Mouse (Mus musculus) testis, postnatal 14 days (tissue): ENCODE data around the gene Arf6.
"Not testable (repeated sequence)": the region's sequence is repeated elsewhere in the genome, so short reads cannot be mapped to it uniquely, and the experiment has no call there.

Experiments used
- DNase-seq: peaks from one replicate; pipeline ENCODE4 v3.0.0; 2021; ENCODE audit warnings: low spot score

The Arf6 gene

DNA sequence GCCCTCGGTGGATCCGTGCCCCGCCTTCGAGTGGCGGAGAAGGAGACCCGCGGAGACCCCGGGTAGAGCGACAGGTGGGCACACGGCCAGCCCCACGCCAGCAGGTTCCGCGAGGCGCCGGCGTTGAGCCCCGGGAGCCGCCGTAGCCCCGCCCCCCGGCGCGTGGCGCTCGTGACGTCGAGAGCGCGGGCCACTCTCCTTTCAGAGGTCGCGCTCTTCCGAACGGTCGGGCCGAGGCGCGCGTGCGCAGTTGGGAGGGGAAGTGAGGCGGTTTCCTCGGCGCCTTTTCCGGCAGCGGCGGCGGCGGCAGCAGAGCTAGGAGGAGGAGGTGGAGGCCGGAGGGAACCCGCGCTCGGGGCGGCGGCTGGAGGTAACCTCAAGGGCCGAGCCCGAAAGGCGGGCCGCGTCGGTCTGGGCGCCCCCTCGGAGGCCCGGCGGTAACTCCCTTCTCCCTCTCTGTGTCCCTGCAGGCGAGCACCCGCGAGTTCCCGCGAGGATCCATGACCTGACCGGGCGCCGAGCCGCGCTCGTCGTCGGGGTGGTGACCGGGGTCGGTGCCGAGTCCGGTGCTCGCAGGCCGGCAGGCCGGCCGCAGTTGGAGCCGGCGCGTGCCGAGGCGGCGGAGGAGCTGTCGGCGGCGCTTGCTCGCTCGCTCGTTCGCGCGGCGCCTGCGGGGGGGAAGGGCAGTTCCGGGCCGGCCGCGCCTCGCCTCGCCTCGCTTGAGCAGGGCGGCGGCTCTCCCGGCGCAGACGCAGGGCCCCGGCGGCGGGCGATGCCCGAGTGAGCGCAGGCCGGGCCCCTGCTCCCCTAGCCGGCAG is at the start of gene Arf6, which contains the start of gene Gm9887:
Gene Arf6, plus strand, starts transcription at position 297 of the 818 bp plus-strand sequence.
Gene Gm9887, minus strand, starts transcription at position 605 of the 818 bp plus-strand sequence.
- DNase-seq, result peak; percentile 98

DNA sequence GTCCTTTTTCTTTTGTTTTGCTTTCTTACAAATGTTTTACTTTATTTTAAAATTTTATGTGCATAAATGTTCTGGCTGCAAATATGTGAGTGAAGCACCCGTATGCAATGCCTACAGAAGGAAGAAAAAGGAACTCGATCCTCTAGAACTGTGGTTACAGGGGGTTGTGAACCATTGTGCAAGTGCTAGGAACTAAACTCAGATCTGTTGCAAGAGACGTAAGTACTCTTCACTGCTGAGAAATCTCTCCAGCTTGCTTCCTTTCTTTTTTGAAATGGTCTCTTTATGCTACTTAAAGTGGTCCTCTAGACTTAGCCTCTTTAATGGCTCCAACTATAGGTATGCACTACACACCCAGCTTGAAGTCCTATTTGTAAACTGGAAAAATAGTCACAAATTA is 40.8 kb upstream of the Arf6 start:
- DNase-seq, result no peak

DNA sequence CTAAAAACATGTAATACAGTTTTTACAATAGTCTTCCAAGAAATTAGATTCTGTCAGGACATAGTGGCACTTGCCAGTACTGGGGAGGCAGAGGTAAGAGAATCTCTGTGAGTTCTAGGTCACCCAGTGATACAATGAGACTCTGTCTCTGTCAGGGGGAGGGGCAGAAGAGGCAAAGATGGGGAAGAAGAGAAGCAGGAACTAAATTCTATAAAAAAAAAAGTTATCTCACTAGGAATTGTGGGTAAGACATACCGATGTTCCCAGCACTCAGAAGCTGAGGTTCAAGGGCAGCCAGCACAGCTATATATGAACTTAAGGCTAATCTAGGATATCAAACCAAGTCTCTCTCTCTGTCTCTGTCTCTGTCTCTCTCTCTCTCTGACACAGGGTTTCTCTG is 39.8 kb upstream of the Arf6 start:
- DNase-seq, result no peak

DNA sequence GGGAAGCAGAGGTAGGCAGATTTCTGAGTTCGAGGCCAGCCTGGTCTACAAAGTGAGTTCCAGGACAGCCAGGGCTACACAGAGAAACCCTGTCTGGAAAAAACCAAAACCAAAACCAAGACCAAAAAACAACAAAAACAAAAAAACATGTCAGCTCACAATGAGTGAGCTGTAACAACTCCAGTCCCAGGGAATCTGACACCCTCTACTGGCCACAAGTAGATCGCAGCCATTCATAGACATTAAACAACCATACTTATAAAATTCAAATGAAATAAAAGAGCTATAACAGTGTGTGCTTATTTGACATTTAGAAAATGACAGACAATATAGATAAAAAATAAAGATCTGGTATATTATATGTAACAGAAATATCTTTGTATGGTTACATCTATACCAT is 38.4 kb upstream of the Arf6 start:
- no peak for DNase-seq

DNA sequence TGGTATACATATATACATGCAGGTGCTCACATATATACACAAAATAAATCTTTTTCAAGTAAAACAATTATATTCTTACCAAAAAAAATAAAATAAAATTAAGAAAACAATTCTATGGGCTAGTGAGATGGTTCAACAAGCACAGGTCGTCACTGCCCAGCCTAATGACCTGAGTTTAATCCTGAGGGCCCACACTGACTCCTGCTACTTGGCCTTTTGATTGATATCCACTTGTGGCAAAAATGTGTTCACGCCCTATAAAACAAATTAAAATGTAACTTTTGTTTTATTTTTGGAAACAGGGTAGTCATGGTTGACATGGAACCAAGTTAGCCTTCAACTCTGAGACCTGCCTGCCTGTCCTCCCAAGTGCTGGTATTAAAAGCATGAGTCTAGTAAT is 22.0 kb upstream of the Arf6 start:
- DNase-seq, result no peak

DNA sequence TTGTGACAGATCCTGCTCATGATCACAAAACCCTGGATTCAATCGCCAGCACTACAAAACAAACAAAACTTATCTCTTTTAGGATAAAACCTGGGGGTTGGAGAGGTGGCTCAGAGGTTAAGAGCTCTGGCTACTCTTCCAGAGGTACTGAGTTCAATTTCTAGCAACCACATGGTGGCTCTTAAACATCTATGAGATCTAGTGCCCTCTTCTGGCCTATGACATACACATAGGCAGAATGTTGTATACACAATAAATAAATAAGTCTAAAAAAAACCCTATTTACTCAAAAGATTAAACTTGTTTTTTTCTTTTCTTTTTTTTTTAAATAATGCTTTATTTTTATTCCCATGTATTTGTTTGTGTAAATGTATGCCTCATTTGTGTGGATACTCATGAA is 20.3 kb upstream of the Arf6 start:
- no peak for DNase-seq

DNA sequence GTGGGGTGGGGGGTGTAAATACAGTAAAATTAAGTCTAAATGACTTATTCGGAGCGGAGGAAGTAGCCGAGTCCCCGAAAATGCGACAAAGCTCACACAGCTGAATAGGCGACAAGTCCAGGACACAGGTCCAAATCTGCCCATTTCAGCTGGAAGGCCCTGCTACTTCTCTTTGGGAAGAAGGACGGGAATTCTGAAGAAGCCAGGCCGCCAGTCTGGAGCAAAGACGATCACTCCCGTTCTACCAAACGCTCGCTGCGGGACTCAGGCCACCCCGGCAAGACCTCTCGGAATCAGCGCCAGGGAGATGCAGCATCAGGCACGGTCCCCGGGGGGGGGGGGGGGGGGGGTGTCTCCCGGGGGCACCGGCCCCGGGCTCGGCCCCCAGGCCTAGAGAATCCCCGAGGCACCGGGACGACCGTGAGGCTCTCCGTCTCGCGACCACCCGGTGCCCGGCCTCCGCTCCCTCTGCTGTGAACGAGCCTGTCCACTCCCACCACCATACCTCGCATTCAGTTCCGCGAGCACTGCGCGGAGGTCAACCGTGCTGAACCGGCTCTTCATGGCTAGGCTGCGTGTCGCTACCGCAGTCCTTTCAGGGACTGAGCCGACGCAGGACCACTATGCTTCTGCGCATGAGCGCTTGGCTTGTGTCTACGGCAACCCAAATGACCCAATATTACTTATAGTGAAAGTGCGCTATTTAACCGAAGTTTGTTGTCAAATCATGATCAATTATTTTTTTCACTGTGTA is 15.2 kb upstream of the Arf6 start, which contains the start of gene Nemf:
Gene Nemf, minus strand, starts transcription at position 620 of the 754 bp plus-strand sequence.
- DNase-seq, result peak; percentile 88

DNA sequence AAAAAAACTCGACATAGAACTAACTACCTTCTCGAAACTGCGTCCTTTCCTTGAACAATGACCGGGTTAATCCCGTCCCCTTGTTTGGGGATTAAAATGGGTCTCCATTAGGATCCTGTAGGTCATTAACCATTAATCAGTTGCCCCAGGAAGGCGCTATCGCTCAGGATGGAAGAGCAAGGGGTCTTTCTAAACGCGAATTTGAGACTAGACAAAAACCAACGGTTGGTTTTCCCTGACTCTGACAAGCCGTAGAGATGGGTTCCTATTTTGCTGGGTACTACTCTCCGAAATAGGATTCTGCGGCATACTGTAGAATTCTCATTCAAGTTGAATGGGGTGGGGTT is 14.7 kb upstream of the Arf6 start:
- DNase-seq, result no peak

DNA sequence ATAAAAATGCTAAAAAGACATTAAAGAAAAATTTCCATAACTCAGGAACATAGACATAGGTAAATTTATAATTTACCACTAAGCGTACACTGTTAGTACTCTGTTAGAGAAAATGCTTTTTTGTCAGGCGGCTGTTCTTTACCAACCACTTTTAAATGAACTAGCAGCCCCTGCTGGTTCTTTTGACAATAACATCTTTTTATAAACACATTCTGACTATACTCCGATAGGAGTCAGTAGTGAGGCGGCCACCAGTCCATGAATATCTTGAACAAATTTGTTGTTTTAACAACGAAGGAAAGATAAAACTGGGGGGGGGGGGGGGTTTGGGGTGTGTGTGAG is 11.3 kb upstream of the Arf6 start:
- no peak for DNase-seq

DNA sequence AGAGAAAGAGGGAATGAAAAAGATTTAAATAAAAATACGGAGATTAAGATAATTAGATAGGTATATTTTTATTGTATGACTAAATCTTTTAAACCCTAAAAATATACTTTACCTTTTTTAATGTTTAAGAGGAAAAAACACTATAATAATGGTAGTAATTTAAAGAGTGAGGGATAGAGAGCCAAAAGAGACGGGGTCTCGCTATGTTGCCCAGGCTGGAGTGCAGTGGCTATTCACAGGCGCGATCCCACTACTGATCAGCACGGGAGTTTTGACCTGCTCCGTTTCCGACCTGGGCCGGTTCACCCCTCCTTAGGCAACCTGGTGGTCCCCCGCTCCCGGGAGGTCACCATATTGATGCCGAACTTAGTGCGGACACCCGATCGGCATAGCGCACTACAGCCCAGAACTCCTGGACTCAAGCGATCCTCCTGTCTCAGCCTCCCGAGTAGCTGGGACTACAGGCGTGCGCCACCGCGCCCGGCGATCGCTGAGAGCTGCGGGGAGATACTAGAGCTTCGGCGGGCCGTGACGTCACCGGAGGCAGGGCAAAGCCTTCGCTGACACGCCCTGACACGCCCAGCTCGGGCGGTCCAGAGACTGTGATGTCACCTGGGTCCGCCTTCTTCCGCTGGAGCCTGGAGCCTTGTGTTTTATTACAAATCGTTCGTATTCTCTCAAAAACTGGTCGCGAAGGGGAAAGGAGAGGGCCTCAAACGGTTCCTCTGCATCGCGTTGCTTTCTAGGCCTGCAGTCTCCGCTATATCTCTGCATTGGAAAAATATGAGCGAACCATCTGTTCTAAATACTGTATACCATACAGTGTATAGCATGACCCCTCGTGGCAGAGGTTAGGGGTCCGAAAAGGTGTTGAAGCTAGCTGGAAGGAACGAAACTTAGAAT is 10.7 kb upstream of the Arf6 start:
- peak; percentile 95 for DNase-seq

DNA sequence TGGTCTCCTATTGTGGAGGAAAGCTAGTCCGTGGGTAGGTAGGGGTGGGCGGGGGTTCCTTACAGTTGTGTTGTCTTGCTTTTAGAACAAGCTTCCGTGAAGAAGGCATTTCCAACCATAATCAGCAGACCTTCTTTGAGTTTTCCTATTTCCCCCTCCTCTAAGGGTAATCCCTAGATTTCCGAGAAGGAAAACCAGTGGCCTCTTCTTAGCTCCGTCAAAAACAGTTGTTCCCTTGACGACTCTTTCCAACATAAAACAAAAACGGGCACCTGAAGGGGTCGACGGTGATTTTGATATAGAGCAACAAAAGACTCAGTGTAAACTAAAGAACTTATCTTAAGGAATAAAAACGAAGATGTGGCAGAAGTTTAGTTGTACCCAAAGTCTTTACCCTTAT is 10.0 kb upstream of the Arf6 start:
- DNase-seq, result no peak

DNA sequence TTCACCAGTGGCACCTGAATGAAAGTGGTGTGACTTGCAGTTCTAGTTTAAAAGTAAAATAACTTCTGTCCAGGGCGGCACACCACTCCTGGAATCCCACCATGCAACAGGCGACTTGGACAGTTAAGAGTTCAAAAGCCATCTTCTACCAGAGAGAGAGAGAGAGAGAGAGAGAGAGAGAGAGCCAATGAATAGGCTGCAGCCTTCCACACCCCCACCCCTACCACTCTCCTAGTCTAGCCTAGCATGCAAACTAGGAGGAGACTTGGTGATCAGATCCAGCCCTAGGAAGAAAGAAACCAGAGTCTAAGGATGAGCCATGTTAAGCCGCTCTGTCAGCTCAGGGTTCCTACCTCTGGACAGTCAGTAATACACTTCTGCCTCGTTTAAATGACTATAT is 9.6 kb upstream of the Arf6 start:
- no peak for DNase-seq

DNA sequence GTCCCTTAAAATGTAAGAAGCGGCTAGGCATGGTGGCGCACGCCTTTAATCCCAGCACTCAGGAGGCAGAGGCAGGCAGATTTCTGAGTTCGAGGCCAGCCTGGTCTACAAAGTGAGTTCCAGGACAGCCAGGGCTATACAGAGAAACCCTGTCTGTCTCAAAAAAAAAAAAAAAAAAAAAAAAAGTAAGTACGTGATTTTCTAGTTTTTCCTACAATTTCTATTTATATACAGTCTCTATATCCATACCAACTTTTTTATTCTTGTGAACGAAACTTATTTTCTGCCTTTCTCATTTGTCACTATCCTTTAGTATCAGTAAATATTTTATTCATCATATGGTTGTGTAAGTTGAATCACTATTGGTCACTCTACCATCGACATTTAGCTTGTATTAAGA is 8.8 kb upstream of the Arf6 start:
- not testable (repeated sequence) for DNase-seq

DNA sequence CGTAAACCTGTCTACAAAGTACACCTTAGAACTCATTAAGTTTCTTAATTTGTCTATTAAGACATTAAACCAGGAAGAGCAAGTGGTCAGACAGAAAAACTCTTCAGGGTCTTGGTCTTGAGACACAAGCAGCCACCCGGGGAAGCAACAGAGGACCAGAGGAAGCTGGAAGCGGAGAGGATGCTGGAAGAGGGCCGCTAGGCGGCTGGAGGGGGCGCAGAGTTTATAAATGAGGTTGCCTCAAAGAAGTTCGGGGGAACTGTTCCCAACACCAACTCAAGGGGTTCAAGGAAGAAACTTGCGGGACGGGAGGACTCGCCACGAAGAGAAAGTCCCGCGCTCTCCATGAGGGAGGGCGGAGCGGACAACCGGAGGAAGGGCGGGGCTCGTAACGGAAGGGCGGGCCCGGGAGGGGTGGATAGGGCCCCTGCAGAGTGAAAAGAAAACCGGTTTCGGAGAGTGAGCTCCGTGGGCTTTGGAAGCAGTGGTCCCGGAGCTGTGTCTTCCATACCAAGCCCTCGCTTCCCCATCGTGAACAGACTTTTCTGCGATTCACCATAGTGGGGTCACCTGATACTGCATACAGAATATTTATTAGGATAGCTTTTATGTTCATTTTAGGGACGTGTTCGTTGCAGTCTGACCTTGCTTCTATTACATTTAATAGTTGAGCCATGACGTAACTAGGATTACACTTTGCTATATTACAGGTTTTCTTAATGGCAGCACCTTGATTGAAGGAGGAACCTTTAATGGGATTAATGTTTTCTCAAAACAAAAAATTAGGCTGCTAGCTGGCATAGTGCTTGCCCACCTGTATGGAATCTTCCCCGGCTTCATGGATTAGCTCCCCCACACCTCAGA is 7.8 kb upstream of the Arf6 start:
- peak; percentile 74 for DNase-seq

DNA sequence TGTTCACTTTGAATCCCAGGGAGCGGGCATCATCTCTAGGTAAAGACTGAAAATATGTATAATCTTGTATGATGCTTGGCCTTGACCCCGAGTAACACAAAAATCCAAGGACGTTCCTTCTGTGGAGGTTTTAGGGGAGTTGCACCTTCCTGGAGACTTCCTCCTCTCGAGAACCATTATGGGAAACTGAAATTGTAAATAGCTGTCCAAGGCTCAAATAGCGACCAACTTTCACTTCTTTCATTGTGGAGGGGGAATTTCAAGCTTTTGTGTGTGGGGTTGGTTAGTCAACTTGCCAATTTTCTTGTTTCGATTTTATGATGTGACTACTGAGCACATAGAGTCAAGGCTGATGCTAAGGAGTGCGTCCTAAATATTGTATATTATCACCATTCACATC is 6.2 kb upstream of the Arf6 start:
- no peak for DNase-seq

DNA sequence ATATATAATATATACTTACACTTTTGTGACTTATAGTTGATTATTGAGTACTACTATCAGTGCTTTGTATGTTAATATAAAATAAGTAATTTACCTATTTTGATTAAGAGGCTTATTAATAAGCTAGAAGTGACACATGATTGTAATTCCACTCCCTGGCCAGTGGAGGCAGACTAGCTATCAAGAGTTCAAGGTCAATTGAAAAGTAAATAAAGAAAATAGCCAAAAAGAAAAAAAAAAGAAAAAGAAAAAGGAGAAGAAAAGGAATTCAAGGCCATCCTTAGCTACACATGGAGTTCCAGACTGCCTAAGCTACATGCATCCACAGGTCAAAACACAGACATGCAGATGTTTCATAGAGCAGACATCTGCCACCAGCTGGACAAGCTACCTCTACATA is 5.5 kb upstream of the Arf6 start:
- DNase-seq, result no peak

DNA sequence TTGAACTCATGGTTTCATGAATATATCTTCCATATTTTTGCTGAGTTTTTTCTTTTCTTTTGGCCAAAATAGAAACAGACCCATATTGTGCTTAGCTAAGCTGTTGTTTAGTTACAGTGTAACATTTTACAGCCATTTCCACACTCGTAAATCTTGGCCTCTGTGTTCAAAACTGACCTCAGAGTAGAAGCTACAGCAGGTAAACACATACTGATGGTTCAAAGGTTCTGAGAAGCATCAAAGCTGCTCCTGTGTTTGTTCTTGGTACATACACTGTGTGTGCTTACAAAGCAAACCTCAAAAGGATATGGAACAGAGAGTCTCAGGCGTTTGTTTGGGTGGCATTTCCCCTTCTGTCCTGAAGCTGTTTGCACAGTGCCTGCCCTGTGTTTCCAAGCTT is 4.4 kb upstream of the Arf6 start:
- DNase-seq, result no peak

DNA sequence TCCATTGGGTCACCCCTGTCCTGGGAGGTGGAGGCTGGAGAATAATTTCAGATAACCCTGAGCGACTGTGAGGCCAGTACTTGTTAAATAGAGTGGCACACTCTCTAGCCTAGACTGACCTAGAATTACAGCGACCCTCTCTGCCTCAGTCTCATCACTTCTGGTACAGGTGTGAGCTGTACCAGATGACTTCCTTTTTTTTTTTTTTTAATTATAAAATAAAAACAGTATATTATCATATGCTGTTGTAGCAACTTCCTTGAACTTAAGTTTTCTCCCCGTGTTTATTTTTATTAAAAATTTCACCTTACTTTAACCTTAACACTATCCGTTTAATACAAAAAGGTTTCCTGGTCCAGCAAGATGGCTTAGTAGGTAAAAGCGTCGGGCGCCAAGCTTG is 1.0 kb upstream of the Arf6 start:
- no peak for DNase-seq

DNA sequence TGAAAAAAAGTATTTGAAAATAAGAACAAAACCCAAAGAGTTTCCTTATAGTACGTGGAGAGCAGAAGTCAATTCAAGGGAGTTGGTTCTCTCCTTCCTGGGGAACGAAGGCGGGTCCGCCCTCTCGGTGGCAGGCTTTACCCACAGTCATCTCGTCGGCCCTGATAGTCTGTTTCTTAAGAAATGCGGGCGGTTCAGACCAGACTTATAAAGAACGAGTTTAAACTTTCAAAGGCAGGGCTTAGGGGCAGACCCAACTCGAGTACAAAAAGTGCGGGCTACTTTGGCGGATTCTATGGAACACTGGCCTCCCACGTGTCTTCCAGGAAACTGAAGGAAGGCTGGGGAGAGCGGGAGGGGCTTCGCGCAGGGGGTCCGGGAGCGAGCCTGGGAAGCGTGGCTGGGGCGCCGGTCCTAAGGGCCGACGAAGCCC is 513 bp upstream of the Arf6 start:
- DNase-seq, result no peak

DNA sequence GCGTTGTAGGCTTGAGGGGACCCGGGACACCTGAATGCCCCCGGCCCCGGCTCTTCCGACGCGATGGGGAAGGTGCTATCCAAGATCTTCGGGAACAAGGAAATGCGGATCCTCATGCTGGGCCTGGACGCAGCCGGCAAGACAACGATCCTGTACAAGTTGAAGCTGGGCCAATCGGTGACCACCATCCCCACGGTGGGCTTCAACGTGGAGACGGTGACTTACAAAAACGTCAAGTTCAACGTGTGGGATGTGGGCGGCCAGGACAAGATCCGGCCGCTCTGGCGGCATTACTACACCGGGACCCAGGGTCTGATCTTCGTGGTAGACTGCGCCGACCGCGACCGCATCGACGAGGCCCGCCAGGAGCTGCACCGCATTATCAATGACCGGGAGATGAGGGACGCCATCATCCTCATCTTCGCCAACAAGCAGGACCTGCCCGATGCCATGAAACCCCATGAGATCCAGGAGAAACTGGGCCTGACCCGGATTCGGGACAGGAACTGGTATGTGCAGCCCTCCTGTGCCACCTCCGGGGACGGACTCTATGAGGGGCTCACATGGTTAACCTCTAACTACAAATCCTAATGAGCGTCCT is 881 bp downstream of the Arf6 start:
- no peak for DNase-seq
